12 mouse cellular contexts compared by ENCODE assay signal in the genomic region with DNA sequence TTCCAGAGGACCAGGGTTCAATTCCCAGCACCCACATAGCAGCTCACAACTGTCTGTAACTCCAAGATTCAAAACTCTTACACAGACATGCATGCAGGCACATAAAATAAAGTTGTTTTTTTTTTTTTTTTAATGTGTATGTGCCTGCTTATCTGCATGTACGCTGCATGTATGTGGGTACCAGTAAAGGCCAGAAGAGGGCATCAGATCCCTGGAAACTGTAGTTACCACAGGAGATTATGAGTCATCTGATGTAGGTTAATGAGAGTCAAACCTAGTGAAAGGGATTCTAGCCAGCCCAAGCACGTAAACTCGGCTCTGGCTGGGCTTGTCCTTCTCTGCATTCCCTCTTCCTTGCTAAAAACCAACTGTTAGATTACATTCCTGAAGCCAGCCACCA. TPM values are rescaled to one million over a fixed set of nuclear protein-coding genes. Genes with fewer than 3 reads are reported as not detected.
DNase-seq lines count a peak whose midpoint lies in the region; ATAC-seq and TF ChIP-seq lines count a peak whose summit lies in the region.
"Had no signal": no experiment of that assay in that cellular context is flagged by ENCODE, and none has a peak within 500 bp of the region (broad histone marks: within the 10 kb centered on the region; RNA-seq: fewer than 3 reads in every experiment).

No protein-coding gene starts in this region.

- peak; percentile 37 for TF ChIP-seq CTCF in hindbrain, postnatal 0 days (IDR thresholded peaks at IDR 0.05; ENCODE audit: low read depth)
- no peak for TF ChIP-seq CTCF in thymus, adult 2 months (IDR thresholded peaks at IDR 0.05; ENCODE audit: borderline replicate concordance, control insufficient read depth, extremely low read depth, insufficient read depth, low read length, poor library complexity)

- no peaks in the 10 kb centered on the region for H3K4me1 ChIP-seq in hindbrain, postnatal 0 days (ENCODE audit: insufficient read depth, low read length)
- no peaks in the 10 kb centered on the region for H3K4me1 ChIP-seq in hindbrain, embryonic 13.5 days (replicated peaks)
- no peaks in the 10 kb centered on the region for H3K4me1 ChIP-seq in thymus, adult 2 months (replicated peaks; ENCODE audit: control insufficient read depth, insufficient read depth, low read length)
- H3K4me1 ChIP-seq in forebrain, embryonic 14.5 days (ENCODE audit: control insufficient read depth, insufficient read depth, low read length): no peaks in the 10 kb centered on the region
- H3K4me1 ChIP-seq: limb, embryonic 13.5 days; neural tube, embryonic 13.5 days had no signal

- no peak for ATAC-seq in hindbrain, postnatal 0 days
- ATAC-seq in hindbrain, embryonic 13.5 days (ENCODE audit: low FRiP score): no peak
- no peak for ATAC-seq in forebrain, embryonic 14.5 days
- ATAC-seq: intestine, embryonic 16.5 days had no signal

- H3K4me3 ChIP-seq in hindbrain, postnatal 0 days (ENCODE audit: low read length): no peak overlapping the region
- H3K4me3 ChIP-seq in hindbrain, embryonic 13.5 days: no peak overlapping the region
- H3K4me3 ChIP-seq in thymus, adult 2 months (ENCODE audit: control insufficient read depth, insufficient read depth, low read length): no peak overlapping the region
- no peak overlapping the region for H3K4me3 ChIP-seq in forebrain, embryonic 14.5 days (ENCODE audit: low read depth, low read length)
- H3K4me3 ChIP-seq: limb, embryonic 13.5 days; neural tube, embryonic 13.5 days had no signal

- WGBS in hindbrain, postnatal 0 days: 61% methylated on average over 3 of the region's 3 CpGs
- WGBS in hindbrain, embryonic 13.5 days: 62% methylated on average over 3 of the region's 3 CpGs
- WGBS in thymus, adult 2 months: 90% methylated on average over 3 of the region's 3 CpGs
- 69% methylated on average over 3 of the region's 3 CpGs for WGBS in forebrain, embryonic 14.5 days

- no peak overlapping the region for H3K27ac ChIP-seq in hindbrain, postnatal 0 days
- no peak overlapping the region for H3K27ac ChIP-seq in hindbrain, embryonic 13.5 days
- H3K27ac ChIP-seq in thymus, adult 2 months (ENCODE audit: control insufficient read depth, insufficient read depth, low read length): no peak overlapping the region
- no peak overlapping the region for H3K27ac ChIP-seq in forebrain, embryonic 14.5 days (ENCODE audit: low read depth, low read length)
- H3K27ac ChIP-seq: limb, embryonic 13.5 days; neural tube, embryonic 13.5 days had no signal

- H3K27me3 ChIP-seq in hindbrain, postnatal 0 days (ENCODE audit: insufficient read depth, low read length): no peaks in the 10 kb centered on the region
- H3K27me3 ChIP-seq in hindbrain, embryonic 13.5 days: no peaks in the 10 kb centered on the region
- no peaks in the 10 kb centered on the region for H3K27me3 ChIP-seq in thymus, adult 2 months (ENCODE audit: control insufficient read depth, insufficient read depth, low read length)
- no peaks in the 10 kb centered on the region for H3K27me3 ChIP-seq in forebrain, embryonic 14.5 days (replicated peaks; ENCODE audit: control insufficient read depth, insufficient read depth, low read length)
- H3K27me3 ChIP-seq: limb, embryonic 13.5 days; neural tube, embryonic 13.5 days had no signal

- TF ChIP-seq POLR2A in thymus, adult 2 months (IDR thresholded peaks at IDR 0.05; ENCODE audit: control insufficient read depth, extremely low read depth, insufficient read depth, low read length, poor library complexity): no peak

- no peaks in the 10 kb centered on the region for H3K9me3 ChIP-seq in hindbrain, postnatal 0 days (ENCODE audit: low read length)
- H3K9me3 ChIP-seq in hindbrain, embryonic 13.5 days: no peaks in the 10 kb centered on the region
- no peaks in the 10 kb centered on the region for H3K9me3 ChIP-seq in forebrain, embryonic 14.5 days (replicated peaks; ENCODE audit: control insufficient read depth, low read length)
- H3K9me3 ChIP-seq: limb, embryonic 13.5 days; neural tube, embryonic 13.5 days had no signal

- no peak overlapping the region for H3K9ac ChIP-seq in hindbrain, postnatal 0 days (replicated peaks; ENCODE audit: low read length)
- no peak overlapping the region for H3K9ac ChIP-seq in hindbrain, embryonic 13.5 days
- H3K9ac ChIP-seq in forebrain, embryonic 14.5 days (ENCODE audit: low read length): no peak overlapping the region
- H3K9ac ChIP-seq: limb, embryonic 13.5 days; neural tube, embryonic 13.5 days had no signal

- no peak for DNase-seq in hindbrain, postnatal 0 days (ENCODE audit: low spot score)
- DNase-seq in A20 (ENCODE audit: low read depth, low spot score) (peak; percentile 48), NIH3T3 (ENCODE audit: low read depth) (peak; percentile 62)
- peak; percentile 45 for DNase-seq in kidney, postnatal 14 days
- DNase-seq in thymus, adult 2 months: no peak
- no peak for DNase-seq in forebrain, embryonic 14.5 days (ENCODE audit: low spot score)

- H3K36me3 ChIP-seq in hindbrain, postnatal 0 days (ENCODE audit: insufficient read depth, low read length): no peaks in the 10 kb centered on the region
- H3K36me3 ChIP-seq in hindbrain, embryonic 13.5 days: no peaks in the 10 kb centered on the region
- H3K36me3 ChIP-seq in thymus, adult 2 months (ENCODE audit: control insufficient read depth, insufficient read depth, low read length): no peaks in the 10 kb centered on the region
- H3K36me3 ChIP-seq in forebrain, embryonic 14.5 days (ENCODE audit: control insufficient read depth, insufficient read depth, low read length): no peaks in the 10 kb centered on the region
- H3K36me3 ChIP-seq: limb, embryonic 13.5 days; neural tube, embryonic 13.5 days had no signal

- no peak overlapping the region for H3K4me2 ChIP-seq in hindbrain, postnatal 0 days (ENCODE audit: low read depth, low read length)
- H3K4me2 ChIP-seq in hindbrain, embryonic 13.5 days: no peak overlapping the region
- H3K4me2 ChIP-seq in forebrain, embryonic 14.5 days (ENCODE audit: low read length): no peak overlapping the region
- H3K4me2 ChIP-seq: limb, embryonic 13.5 days; midbrain, embryonic 11.5 days; neural tube, embryonic 13.5 days had no signal

RNA-seq across cellular contexts. Expression of a gene that starts 4.9 kb away (rescaled TPM):
- total RNA-seq in hindbrain, postnatal 0 days (2014; rRNA removed): 1.7 TPM in 1 of 2 replicates, not detected in the other
- 1.3 and 1.6 TPM in 2 replicates for polyA plus RNA-seq in hindbrain, postnatal 0 days (2015; fragmentation: Nextera tagmentation; extraction: Ambion mirVana)
- polyA plus RNA-seq in hindbrain, embryonic 13.5 days (2015; fragmentation: Nextera tagmentation; extraction: Ambion mirVana): 0.47 and 1.3 TPM in 2 replicates
- polyA plus RNA-seq in thymus, adult 2 months (2012; rRNA removed): 4.1 and 4.6 TPM in 2 replicates
- 0.63 and 0.97 TPM in 2 replicates for polyA plus RNA-seq in forebrain, embryonic 14.5 days (2014; fragmentation: Nextera tagmentation; extraction: Ambion mirVana)

RNA-seq across cellular contexts. Expression of a gene that starts 20.9 kb away (rescaled TPM):
- not detected in 2 replicates for total RNA-seq in hindbrain, postnatal 0 days (2014; rRNA removed)
- polyA plus RNA-seq in hindbrain, postnatal 0 days (2015; fragmentation: Nextera tagmentation; extraction: Ambion mirVana): 1.1 and 1.6 TPM in 2 replicates
- polyA plus RNA-seq in hindbrain, embryonic 13.5 days (2015; fragmentation: Nextera tagmentation; extraction: Ambion mirVana): 0.88 and 0.95 TPM in 2 replicates
- polyA plus RNA-seq in thymus, adult 2 months (2012; rRNA removed): 6.4 and 6.8 TPM in 2 replicates
- polyA plus RNA-seq in forebrain, embryonic 14.5 days (2014; fragmentation: Nextera tagmentation; extraction: Ambion mirVana): 0.72 and 1.1 TPM in 2 replicates

RNA-seq across cellular contexts. Expression of a gene that starts 58.6 kb away (rescaled TPM):
- total RNA-seq in hindbrain, postnatal 0 days (2014; rRNA removed): not detected in 2 replicates
- not detected in 2 replicates for polyA plus RNA-seq in hindbrain, postnatal 0 days (2015; fragmentation: Nextera tagmentation; extraction: Ambion mirVana)
- polyA plus RNA-seq in hindbrain, embryonic 13.5 days (2015; fragmentation: Nextera tagmentation; extraction: Ambion mirVana): not detected in 2 replicates
- 0.65 and 1.2 TPM in 2 replicates for polyA plus RNA-seq in thymus, adult 2 months (2012; rRNA removed)
- polyA plus RNA-seq in forebrain, embryonic 14.5 days (2014; fragmentation: Nextera tagmentation; extraction: Ambion mirVana): not detected in 2 replicates
- polyA plus RNA-seq: heart, embryonic 14.5 days; limb, embryonic 13.5 days; midbrain, embryonic 11.5 days; neural tube, embryonic 13.5 days had no signal

Comparison
In these comparisons a context has a peak if more than half of its experiments do, and no peak if none do; other contexts are left out.
1. DNase-seq: peak in A20 (single experiment), NIH3T3 (single experiment) and kidney, postnatal 14 days (single experiment); none in hindbrain, postnatal 0 days (single experiment), thymus, adult 2 months (single experiment) and forebrain, embryonic 14.5 days (single experiment).